Mouse (Mus musculus) midbrain, embryonic 14.5 days (tissue): ENCODE measurements around the gene Fgfr2. TPM values are rescaled to one million over a fixed set of nuclear protein-coding genes. Genes with fewer than 3 reads are reported as not detected.

Experiments used
- ATAC-seq: fragments of 200-750 bp; cut with Nextera tagmentation; 2 replicates; pipeline ENCODE4 v1.8.0; 2017; ENCODE audit warnings: moderate number of reproducible peaks, moderate library complexity; ENCODE audit not compliant: low FRiP score, low TSS enrichment
- DNase-seq: peaks from one replicate; pipeline ENCODE4 v3.0.0-alpha.2; 2015
- H3K27ac ChIP-seq: fragments of 300-500 bp; sonication (generic); replicated peaks from 2 replicates; pipeline ENCODE4 v1.5.1; 2014; ENCODE audit warnings: mild to moderate bottlenecking, low read depth, low read length, moderate library complexity
- H3K27me3 ChIP-seq: fragments of 300-500 bp; sonication (generic); 2 replicates; pipeline ENCODE4 v1.6.1; 2014; ENCODE audit warnings: low read length, control low read depth, mixed read lengths; ENCODE audit not compliant: control insufficient read depth, insufficient read depth
- H3K36me3 ChIP-seq: fragments of 300-500 bp; sonication (generic); 2 replicates; pipeline ENCODE4 v1.6.1; 2014; ENCODE audit warnings: low read length, control low read depth; ENCODE audit not compliant: control insufficient read depth, insufficient read depth
- H3K4me1 ChIP-seq: fragments of 300-500 bp; sonication (generic); 2 replicates; pipeline ENCODE4 v1.6.1; 2014; ENCODE audit warnings: mild to moderate bottlenecking, antibody characterized with exemption, low read length, control low read depth; ENCODE audit not compliant: control insufficient read depth, insufficient read depth
- H3K4me2 ChIP-seq: fragments of 300-500 bp; sonication (generic); 2 replicates; pipeline ENCODE4 v1.6.1; 2014; ENCODE audit warnings: mild to moderate bottlenecking, low read length, moderate library complexity
- H3K4me3 ChIP-seq: fragments of 300-500 bp; sonication (generic); replicated peaks from 2 replicates; pipeline ENCODE4 v1.5.1; 2014; ENCODE audit warnings: low read depth, low read length
- H3K9ac ChIP-seq: fragments of 300-500 bp; sonication (generic); replicated peaks from 2 replicates; pipeline ENCODE4 v1.6.1; 2014; ENCODE audit warnings: mild to moderate bottlenecking, low read length, moderate library complexity
- H3K9me3 ChIP-seq: fragments of 300-500 bp; sonication (generic); 2 replicates; pipeline ENCODE4 v1.6.1; 2016; ENCODE audit warnings: low read length, control low read depth, mixed read lengths; ENCODE audit not compliant: control insufficient read depth
- WGBS: fragments of 180-500 bp; shearing (Covaris S2); extraction: QIAGEN DNeasy Blood & Tissue Kit; methylation state at CpG from one replicate; pipeline ENCODE4 v1.1.7; 2014; 5-methylcytosine and 5-hydroxymethylcytosine counted together
- polyA plus RNA-seq: library from polyadenylated mRNA; unstranded; fragments of >200 nt; fragmentation: Nextera tagmentation; extraction: Ambion mirVana; gene quantifications from 2 replicates; pipeline ENCODE4 v1.2.1, GENCODE M21; 2014

The Fgfr2 gene
- polyA plus RNA-seq, 1 experiment from 2014 or later: 28.1 TPM

GRCm38 (mm10) chr7:132933331-132933730 lies 189.8 kb downstream of the Fgfr2 start:
- no peak overlapping the region for H3K9ac ChIP-seq
- no peaks in the 10 kb centered on the region for H3K36me3 ChIP-seq
- H3K4me3 ChIP-seq: no peak overlapping the region
- DNase-seq: no peak
- H3K4me1 ChIP-seq: peaks cover 9% of the 10 kb centered on the region
- WGBS: 81% methylated on average over 1 of the region's 1 CpGs
- no peak overlapping the region for H3K4me2 ChIP-seq
- no peaks in the 10 kb centered on the region for H3K27me3 ChIP-seq
- no peaks in the 10 kb centered on the region for H3K9me3 ChIP-seq
- no peak overlapping the region for H3K27ac ChIP-seq
- no peak for ATAC-seq

GRCm38 (mm10) chr7:132931560-132932351 lies 191.4 kb downstream of the Fgfr2 start:
- WGBS: under 1% methylated on average over 55 of the region's 55 CpGs
- Histone ChIP-seq H3K4me3 (peak overlapping the region; percentile 89), H3K4me1 (peaks cover 9% of the 10 kb centered on the region), H3K36me3 (no peaks in the 10 kb centered on the region), H3K27me3 (no peaks in the 10 kb centered on the region), H3K9me3 (no peaks in the 10 kb centered on the region), H3K9ac (peak overlapping the region; percentile 93), H3K4me2 (peak overlapping the region; percentile 85), H3K27ac (peak overlapping the region; percentile 98)
- DNase-seq: peak; percentile 63
- ATAC-seq: no peak; the same call in none of the 2 replicates

GRCm38 (mm10) chr7:132930850-132931559 lies 192.1 kb downstream of the Fgfr2 start, which contains the start of gene Zranb1:
TSS of gene Zranb1 (plus strand) at chr7:132931142.
- WGBS: under 1% methylated on average over 92 of the region's 93 CpGs
- Histone ChIP-seq H3K27ac (peak within 1 kb of the TSS; percentile 98), H3K27me3 (no peaks in the 10 kb centered on the region), H3K36me3 (no peaks in the 10 kb centered on the region), H3K9ac (peak within 1 kb of the TSS; percentile 93), H3K4me2 (peak within 1 kb of the TSS; percentile 85), H3K4me1 (peaks cover 9% of the 10 kb centered on the region), H3K9me3 (no peaks in the 10 kb centered on the region), H3K4me3 (peak within 1 kb of the TSS; percentile 89)
- DNase-seq: peak; percentile 100
- ATAC-seq: peak; percentile 99

- no peak for ATAC-seq
- Histone ChIP-seq H3K4me2 (peak overlapping the region; percentile 59), H3K4me3 (peak overlapping the region; percentile 89), H3K27me3 (no peaks in the 10 kb centered on the region), H3K36me3 (no peaks in the 10 kb centered on the region), H3K4me1 (peaks cover 9% of the 10 kb centered on the region), H3K9me3 (no peaks in the 10 kb centered on the region), H3K9ac (no peak overlapping the region), H3K27ac (no peak overlapping the region)
- no peak for DNase-seq
- 87% methylated on average over 5 of the region's 5 CpGs for WGBS
Measured at GRCm38 (mm10) chr7:132930055-132930454, 193.1 kb downstream of the Fgfr2 start.

- Histone ChIP-seq H3K36me3 (no peaks in the 10 kb centered on the region), H3K27ac (no peak overlapping the region), H3K4me3 (no peak overlapping the region), H3K9me3 (no peaks in the 10 kb centered on the region), H3K4me1 (peaks cover 1% of the 10 kb centered on the region), H3K4me2 (no peak overlapping the region), H3K9ac (no peak overlapping the region), H3K27me3 (no peaks in the 10 kb centered on the region)
- WGBS: 62% methylated on average over 3 of the region's 3 CpGs
- ATAC-seq (no peak), DNase-seq (no peak)
Measured at GRCm38 (mm10) chr7:132927201-132927600, 195.9 kb downstream of the Fgfr2 start.

- Histone ChIP-seq H3K27ac (no peak overlapping the region), H3K4me2 (no peak overlapping the region), H3K36me3 (no peaks in the 10 kb centered on the region), H3K9ac (no peak overlapping the region), H3K4me1 (no peaks in the 10 kb centered on the region), H3K27me3 (no peaks in the 10 kb centered on the region), H3K9me3 (no peaks in the 10 kb centered on the region), H3K4me3 (no peak overlapping the region)
- no peak for DNase-seq
- WGBS: 76% methylated on average over 2 of the region's 2 CpGs
- no peak for ATAC-seq
Measured at GRCm38 (mm10) chr7:132925227-132925626, 197.9 kb downstream of the Fgfr2 start.

GRCm38 (mm10) chr7:132921971-132922370 lies 201.2 kb downstream of the Fgfr2 start:
- DNase-seq: no peak
- Histone ChIP-seq H3K9ac (no peak overlapping the region), H3K9me3 (0 out of 2 replicates have a peak, but pooled peaks cover 3% of the 10 kb centered on the region), H3K27me3 (no peaks in the 10 kb centered on the region), H3K27ac (no peak overlapping the region), H3K36me3 (no peaks in the 10 kb centered on the region), H3K4me2 (no peak overlapping the region), H3K4me1 (no peaks in the 10 kb centered on the region), H3K4me3 (no peak overlapping the region)
- no peak for ATAC-seq
- 12% methylated on average over 3 of the region's 3 CpGs for WGBS

- 0 out of 2 replicates have a peak, but pooled peaks cover 3% of the 10 kb centered on the region for H3K9me3 ChIP-seq
- 71% methylated on average over 3 of the region's 3 CpGs for WGBS
- H3K4me2 ChIP-seq: no peak overlapping the region
- H3K36me3 ChIP-seq: no peaks in the 10 kb centered on the region
- ATAC-seq (no peak), DNase-seq (no peak)
- no peaks in the 10 kb centered on the region for H3K27me3 ChIP-seq
- H3K4me1 ChIP-seq: no peaks in the 10 kb centered on the region
- H3K4me3 ChIP-seq: no peak overlapping the region
- no peak overlapping the region for H3K9ac ChIP-seq
- no peak overlapping the region for H3K27ac ChIP-seq
Measured at GRCm38 (mm10) chr7:132903796-132904195, 219.4 kb downstream of the Fgfr2 start.
